ENCODE assay signal across 8 mouse cellular contexts in the genomic region with DNA sequence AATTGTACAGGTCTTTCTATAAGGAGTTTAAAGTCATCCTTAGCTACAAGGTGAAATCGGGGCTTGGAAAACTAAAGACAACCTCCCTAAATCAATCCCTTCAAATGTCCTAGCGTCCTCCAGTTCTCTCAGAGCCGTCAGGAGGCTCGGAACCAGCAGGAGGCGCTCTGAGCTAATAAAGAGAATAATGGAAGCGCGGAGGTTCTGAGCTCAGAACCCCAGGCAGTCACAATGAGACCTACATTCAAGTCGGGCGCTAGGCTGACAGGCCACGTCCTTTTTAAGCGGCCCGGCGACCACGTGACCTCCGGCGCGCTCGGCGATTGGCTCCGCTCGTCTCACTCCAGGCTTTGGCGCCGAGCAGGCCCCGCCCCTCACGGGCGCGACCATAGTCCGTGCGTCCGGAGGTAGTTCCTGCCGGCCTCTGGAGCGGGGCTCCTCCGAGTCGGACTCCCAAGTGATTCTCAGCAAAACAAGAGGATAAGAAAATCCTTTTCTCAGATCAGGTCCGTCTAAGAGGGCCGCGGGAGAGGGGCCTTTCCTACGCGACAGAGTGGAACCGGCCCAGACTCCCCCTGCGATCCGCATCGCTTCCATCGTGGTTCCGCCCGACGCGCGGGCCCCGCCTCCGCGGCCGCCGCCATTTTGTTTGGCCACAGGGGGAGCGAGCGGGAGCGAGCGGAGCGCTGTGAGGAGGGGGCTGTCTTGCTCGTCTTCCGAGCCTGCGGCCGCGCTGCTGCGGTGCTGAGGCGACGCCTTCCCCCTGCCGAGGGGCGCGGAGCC. TPM values are rescaled to one million over a fixed set of nuclear protein-coding genes. Genes with fewer than 3 reads are reported as not detected.
DNase-seq lines count a peak whose midpoint lies in the region; ATAC-seq and TF ChIP-seq lines count a peak whose summit lies in the region.

A gene (plus strand): TSS at position 642 of the 783 bp plus-strand sequence.

- peaks cover 30% of the 10 kb centered on the region for H3K4me1 ChIP-seq in erythroblast, embryonic 14.5 days (ENCODE audit: control insufficient read depth)
- peaks cover 14% of the 10 kb centered on the region for H3K4me1 ChIP-seq in heart, embryonic 11.5 days (ENCODE audit: control insufficient read depth, insufficient read depth, low read length)
- H3K4me1 ChIP-seq in kidney, embryonic 16.5 days (ENCODE audit: insufficient read depth, low read length), result peaks cover 14% of the 10 kb centered on the region
- H3K4me1 ChIP-seq in liver, adult 2 months (ENCODE audit: control insufficient read depth, insufficient read depth, low read length), result peaks cover 6% of the 10 kb centered on the region

- peak within 1 kb of the TSS; percentile 98 for H3K9ac ChIP-seq in heart, embryonic 11.5 days (ENCODE audit: low read depth, low read length)
- peak within 1 kb of the TSS; percentile 98 for H3K9ac ChIP-seq in kidney, embryonic 16.5 days (replicated peaks; ENCODE audit: low read length)
- peak within 1 kb of the TSS; percentile 98 for H3K9ac ChIP-seq in liver, adult 2 months (ENCODE audit: low read depth, low read length)

- no peaks in the 10 kb centered on the region for H3K9me3 ChIP-seq in erythroblast, embryonic 14.5 days (ENCODE audit: control insufficient read depth, low read length)
- H3K9me3 ChIP-seq in heart, embryonic 11.5 days (replicated peaks; ENCODE audit: control insufficient read depth, low read length), result no peaks in the 10 kb centered on the region
- H3K9me3 ChIP-seq in kidney, embryonic 16.5 days (ENCODE audit: low read length), result no peaks in the 10 kb centered on the region

- DNase-seq in brain, embryonic 14.5 days (ENCODE audit: low read depth), result peak; percentile 99
- DNase-seq in liver, adult 2 months (ENCODE audit: extremely low read depth, low read depth, low spot score), result peak; percentile 89
- peak; percentile 100 for DNase-seq in splenic B cell, adult 2 months (ENCODE audit: low read depth, low spot score)

- H3K27ac ChIP-seq in heart, embryonic 11.5 days (ENCODE audit: low read depth, low read length), result peak within 1 kb of the TSS; percentile 92
- H3K27ac ChIP-seq in kidney, embryonic 16.5 days (ENCODE audit: low read length), result peak within 1 kb of the TSS; percentile 95
- H3K27ac ChIP-seq in liver, adult 2 months (replicated peaks; ENCODE audit: insufficient read depth, low read depth, low read length), result peak within 1 kb of the TSS; percentile 88

- under 1% methylated on average over 68 of the region's 70 CpGs for WGBS in heart, embryonic 11.5 days (ENCODE audit: insufficient replicate concordance)
- under 1% methylated on average over 68 of the region's 70 CpGs for WGBS in kidney, embryonic 16.5 days
- WGBS in liver, adult 2 months, result under 1% methylated on average over 67 of the region's 70 CpGs

- H3K4me3 ChIP-seq in C2C12 (ENCODE audit: insufficient read depth, poor library complexity, severe bottlenecking), result peak within 1 kb of the TSS; percentile 79
- peak within 1 kb of the TSS; percentile 90 for H3K4me3 ChIP-seq in erythroblast, embryonic 14.5 days (replicated peaks)
- peak within 1 kb of the TSS; percentile 99 for H3K4me3 ChIP-seq in heart, embryonic 11.5 days (ENCODE audit: low read depth, low read length)
- peak within 1 kb of the TSS; percentile 97 for H3K4me3 ChIP-seq in kidney, embryonic 16.5 days (ENCODE audit: low read length)
- peak within 1 kb of the TSS; percentile 91 for H3K4me3 ChIP-seq in liver, adult 2 months (ENCODE audit: insufficient read depth, low read depth, low read length)
- peak within 1 kb of the TSS; percentile 43 for H3K4me3 ChIP-seq in myocyte

- H3ac ChIP-seq in C2C12 (ENCODE audit: control insufficient read depth, insufficient read length, low read depth) (peak within 1 kb of the TSS; percentile 100), myocyte (ENCODE audit: control insufficient read depth, insufficient read length) (peak within 1 kb of the TSS; percentile 85)

- peak; percentile 95 for TF ChIP-seq POLR2A in brain, embryonic 14.5 days (IDR thresholded peaks at IDR 0.05; ENCODE audit: borderline replicate concordance, extremely low read depth, insufficient read depth, insufficient read length, poor library complexity, severe bottlenecking)
- peak; percentile 85 for TF ChIP-seq POLR2A in liver, adult 2 months (IDR thresholded peaks at IDR 0.05; ENCODE audit: extremely low read depth, insufficient read depth, low read length)
- peak; percentile 85 for TF ChIP-seq POLR2A in myocyte (IDR thresholded peaks at IDR 0.05; ENCODE audit: insufficient read length, low read depth)

- H3K79me3 ChIP-seq in C2C12 (ENCODE audit: low read depth), result peaks cover 39% of the 10 kb centered on the region

- peaks cover 48% of the 10 kb centered on the region for H3K79me2 ChIP-seq in C2C12 (ENCODE audit: control insufficient read depth, insufficient read depth)
- H3K79me2 ChIP-seq in liver, adult 2 months (ENCODE audit: control insufficient read depth, insufficient read depth, low read length), result peaks cover 16% of the 10 kb centered on the region; the same call in 1 of the 2 replicates
- peaks cover 42% of the 10 kb centered on the region for H3K79me2 ChIP-seq in myocyte (ENCODE audit: control insufficient read depth, insufficient read depth)

- H3K36me3 ChIP-seq in C2C12 (ENCODE audit: control insufficient read depth, insufficient read depth) (peaks cover 25% of the 10 kb centered on the region), myocyte (ENCODE audit: control insufficient read depth, insufficient read depth) (peaks cover 10% of the 10 kb centered on the region)
- peaks cover 31% of the 10 kb centered on the region for H3K36me3 ChIP-seq in erythroblast, embryonic 14.5 days (ENCODE audit: control insufficient read depth)
- H3K36me3 ChIP-seq in heart, embryonic 11.5 days (ENCODE audit: control insufficient read depth, insufficient read depth, low read length), result 0 out of 2 replicates have a peak, but pooled peaks cover 5% of the 10 kb centered on the region
- H3K36me3 ChIP-seq in kidney, embryonic 16.5 days (ENCODE audit: insufficient read depth, low read length), result peaks cover 11% of the 10 kb centered on the region; the same call in 1 of the 2 replicates
- peaks cover 3% of the 10 kb centered on the region; the same call in 1 of the 2 replicates for H3K36me3 ChIP-seq in liver, adult 2 months (ENCODE audit: control insufficient read depth, insufficient read depth, low read length)
- H3K36me3 ChIP-seq in splenic B cell, adult 2 months (ENCODE audit: control insufficient read depth, insufficient read depth, low read length, poor library complexity, severe bottlenecking), result peaks cover 2% of the 10 kb centered on the region; the same call in 1 of the 2 replicates

- peak; percentile 98 for ATAC-seq in heart, embryonic 11.5 days (replicated peaks; ENCODE audit: insufficient number of reproducible peaks, low FRiP score, low TSS enrichment)
- peak; percentile 98 for ATAC-seq in kidney, embryonic 16.5 days (ENCODE audit: low FRiP score, low TSS enrichment)

- peak; percentile 31 for TF ChIP-seq CTCF in C2C12 (IDR thresholded peaks at IDR 0.05; ENCODE audit: control insufficient read depth, insufficient read depth, insufficient read length)
- peak; percentile 87 for TF ChIP-seq CTCF in brain, embryonic 14.5 days (IDR thresholded peaks at IDR 0.05; ENCODE audit: borderline replicate concordance, extremely low read depth, insufficient read depth, insufficient read length)
- peak; percentile 92 for TF ChIP-seq CTCF in liver, adult 2 months (IDR thresholded peaks at IDR 0.05; ENCODE audit: low read depth, low read length)

- peak within 1 kb of the TSS; percentile 97 for H3K4me2 ChIP-seq in heart, embryonic 11.5 days
- peak within 1 kb of the TSS; percentile 88 for H3K4me2 ChIP-seq in kidney, embryonic 16.5 days (replicated peaks; ENCODE audit: low read depth, low read length)
- H3K4me2 ChIP-seq in myocyte (ENCODE audit: low read depth), result peak within 1 kb of the TSS; percentile 91

- no peaks in the 10 kb centered on the region for H3K27me3 ChIP-seq in C2C12 (ENCODE audit: control insufficient read depth, insufficient read depth, insufficient read length)
- 0 out of 2 replicates have a peak, but pooled peaks cover 2% of the 10 kb centered on the region for H3K27me3 ChIP-seq in erythroblast, embryonic 14.5 days (ENCODE audit: control insufficient read depth)
- H3K27me3 ChIP-seq in heart, embryonic 11.5 days (ENCODE audit: control insufficient read depth, insufficient read depth, low read length), result no peaks in the 10 kb centered on the region
- no peaks in the 10 kb centered on the region for H3K27me3 ChIP-seq in kidney, embryonic 16.5 days (ENCODE audit: insufficient read depth, low read length)
- no peaks in the 10 kb centered on the region for H3K27me3 ChIP-seq in liver, adult 2 months (ENCODE audit: control insufficient read depth, insufficient read depth, low read length)
- no peaks in the 10 kb centered on the region for H3K27me3 ChIP-seq in myocyte (ENCODE audit: control insufficient read depth, insufficient read depth, insufficient read length)
- H3K27me3 ChIP-seq in splenic B cell, adult 2 months (ENCODE audit: control insufficient read depth, insufficient read depth, low read length, poor library complexity, severe bottlenecking), result no peaks in the 10 kb centered on the region

TF ChIP-seq in C2C12, 6 proteins besides CTCF, POLR2A, EP300 and RAD21:
- TF ChIP-seq USF1 (IDR thresholded peaks at IDR 0.05; ENCODE audit: low read depth) (peak; percentile 97), MAX (IDR thresholded peaks at IDR 0.05) (no peak)
TF ChIP-seq in C2C12: peak in this region for 1.

TF ChIP-seq in myocyte, 11 proteins besides CTCF, POLR2A, EP300 and RAD21 (continues in another document):
- no peak for TF ChIP-seq TCF12 (IDR thresholded peaks at IDR 0.05; ENCODE audit: insufficient read depth, poor library complexity, severe bottlenecking)
- peak; percentile 85 for TF ChIP-seq POLR2AphosphoS2 (IDR thresholded peaks at IDR 0.05; ENCODE audit: insufficient read length, low read depth)
- no peak for TF ChIP-seq MYOD1 (IDR thresholded peaks at IDR 0.05; ENCODE audit: control insufficient read depth in 1 of 3, insufficient read length in 2 of 3, low read depth in 2 of 3)
- TF ChIP-seq E2F4 (IDR thresholded peaks at IDR 0.05; ENCODE audit: insufficient read depth), result peak; percentile 50
- peak; percentile 92 for TF ChIP-seq USF1 (IDR thresholded peaks at IDR 0.05; ENCODE audit: low read depth)
- TF ChIP-seq TCF3 (IDR thresholded peaks at IDR 0.05; ENCODE audit: insufficient read length, low read depth), result no peak
- TF ChIP-seq SRF (IDR thresholded peaks at IDR 0.05; ENCODE audit: control insufficient read depth, insufficient read length, low read depth), result peak; percentile 70
- no peak for TF ChIP-seq CEBPB (IDR thresholded peaks at IDR 0.05; ENCODE audit: insufficient read depth, poor library complexity, severe bottlenecking)

RNA-seq across cellular contexts. Expression of the gene that starts here (rescaled TPM):
- polyA plus RNA-seq in C2C12 (2012; fragmentation: generic; extraction: Trizol) (10.1 TPM), myocyte (2012; fragmentation: generic; extraction: Trizol) (6.5 TPM)
- 28.8 and 42.8 TPM in 2 replicates for polyA plus RNA-seq in brain, embryonic 14.5 days (2012; rRNA removed)
- polyA plus RNA-seq in erythroblast, embryonic 14.5 days (2012), result 2.8 and 3.6 TPM in 2 replicates
- 53.0 and 56.0 TPM in 2 replicates for polyA plus RNA-seq in heart, embryonic 11.5 days (2014; fragmentation: Nextera tagmentation; extraction: Ambion mirVana)
- 68.3 and 70.7 TPM in 2 replicates for polyA plus RNA-seq in kidney, embryonic 16.5 days (2015; fragmentation: Nextera tagmentation; extraction: Ambion mirVana)
- total RNA-seq in liver, adult 2 months (2014; rRNA removed), result 10.5 and 12.0 TPM in 2 replicates
- 1.6 and 1.8 TPM in 2 replicates for polyA plus RNA-seq in liver, adult 2 months (2012; rRNA removed)

Comparison
In these comparisons a context has a peak if more than half of its experiments do, and no peak if none do; other contexts are left out.
1. Peak in every context shown above with its lines: DNase-seq, ATAC-seq, H3K4me3 ChIP-seq and H3K27ac ChIP-seq.
2. H3K4me3 ChIP-seq: peak in every context shown above with its lines; median percentile 99 in heart, embryonic 11.5 days; 97 in kidney, embryonic 16.5 days; 91 in liver, adult 2 months; 90 in erythroblast, embryonic 14.5 days; 79 in C2C12; 43 in myocyte.
3. CTCF ChIP-seq: peak in every context shown above with its lines; median percentile 92 in liver, adult 2 months; 87 in brain, embryonic 14.5 days; 31 in C2C12.